Mouse (Mus musculus) effector memory CD4-positive, alpha-beta T cell, adult 7 months (primary cell): Measurements from ENCODE around the gene Fto. TPM values are rescaled to one million over a fixed set of nuclear protein-coding genes. Genes with fewer than 3 reads are reported as not detected.

Experiments used
- polyA plus RNA-seq: library from polyadenylated mRNA; unstranded; fragments of 100-300 nt; shearing (Covaris generic); gene quantifications from one replicate; pipeline ENCODE4 v1.2.1, GENCODE M21; 2017

The Fto gene
- polyA plus RNA-seq, result 49.9 TPM

GRCm38 (mm10) chr8:91312835-91313832 lies at the start of gene Fto, which contains the start of gene Rpgrip1l:
Fto (plus strand) TSS chr8:91313525.
Rpgrip1l (minus strand) TSS chr8:91313262.

Other genes starting within 250 kb of the Fto start
- 98.6 TPM for gene Rbl2, start 243.5 kb upstream of the Fto start, polyA plus RNA-seq
- 11.3 TPM for gene Aktip, start 113.5 kb upstream of the Fto start, polyA plus RNA-seq
- 3.4 TPM for gene Rpgrip1l, start 263 bp upstream of the Fto start, polyA plus RNA-seq